Mouse (Mus musculus) cerebellum, adult 18-20 months (tissue): ENCODE measurements at regions not wholly inside any gene's neighbourhood (a gene's known extent, or its start where the extent isn't known, plus 50 kb on each side); places are given as distances from the start of the nearest gene placed in this dataset.
A peak's percentile ranks its signal among the peaks of the same experiment; 100 is the strongest.

Experiments
- DNase-seq, 2 experiments: peaks; one replicate each; pipeline ENCODE4 v3.0.0; 2021

- peak; percentile 70 to 73 for DNase-seq
Observed at GRCm38 (mm10) chr14:25185959-25186771, 272.8 kb upstream of the Zmiz1 start.

GRCm38 (mm10) chr14:25187715-25188114 lies 271.3 kb upstream of the Zmiz1 start:
- DNase-seq, result peak; percentile 70 to 74

GRCm38 (mm10) chr14:25189256-25189655 lies 269.7 kb upstream of the Zmiz1 start:
- DNase-seq, result no peak

- DNase-seq, result no peak
Observed at GRCm38 (mm10) chr14:25190680-25191270, 268.2 kb upstream of the Zmiz1 start.

GRCm38 (mm10) chr14:25196820-25197219 lies 262.2 kb upstream of the Zmiz1 start:
- DNase-seq, result no peak

- peak in 1 of 2 experiments; percentile 42 for DNase-seq
Observed at GRCm38 (mm10) chr14:25199900-25200299, 259.1 kb upstream of the Zmiz1 start.

GRCm38 (mm10) chr14:25200656-25201179 lies 258.3 kb upstream of the Zmiz1 start:
- DNase-seq, result no peak

- peak; percentile 63 to 76 for DNase-seq
Observed at GRCm38 (mm10) chr14:25202312-25202711, 256.7 kb upstream of the Zmiz1 start.

- DNase-seq, result peak; percentile 65 to 68
Observed at GRCm38 (mm10) chr14:25204091-25204490, 254.9 kb upstream of the Zmiz1 start.

- no peak for DNase-seq
Observed at GRCm38 (mm10) chr14:25206855-25207254, 252.1 kb upstream of the Zmiz1 start.

GRCm38 (mm10) chr14:25207422-25207821 lies 251.6 kb upstream of the Zmiz1 start:
- no peak for DNase-seq

- DNase-seq, result no peak
Observed at GRCm38 (mm10) chr14:25208221-25209056, 250.5 kb upstream of the Zmiz1 start.

GRCm38 (mm10) chr14:25213056-25213455 lies 245.9 kb upstream of the Zmiz1 start:
- peak; percentile 51 to 55 for DNase-seq

GRCm38 (mm10) chr14:25223091-25223490 lies 235.9 kb upstream of the Zmiz1 start:
- no peak for DNase-seq

GRCm38 (mm10) chr14:25225214-25225613 lies 233.8 kb upstream of the Zmiz1 start:
- DNase-seq, result peak in 1 of 2 experiments; percentile 41

- peak; percentile 90 to 93 for DNase-seq
Observed at GRCm38 (mm10) chr14:25226155-25226839, 232.7 kb upstream of the Zmiz1 start.

- peak; percentile 29 to 56 for DNase-seq
Observed at GRCm38 (mm10) chr14:25226840-25227506, 232.0 kb upstream of the Zmiz1 start.

- peak in 1 of 2 experiments; percentile 29 for DNase-seq
Observed at GRCm38 (mm10) chr14:25228321-25229047, 230.5 kb upstream of the Zmiz1 start.

GRCm38 (mm10) chr14:25229569-25229968 lies 229.4 kb upstream of the Zmiz1 start:
- DNase-seq, result peak; percentile 36 to 37

GRCm38 (mm10) chr14:25231881-25232280 lies 227.1 kb upstream of the Zmiz1 start:
- no peak for DNase-seq

GRCm38 (mm10) chr14:25236421-25236973 lies 222.5 kb upstream of the Zmiz1 start:
- DNase-seq, result peak; percentile 36 to 40
